Mouse (Mus musculus) small intestine, adult 2 months (tissue): ENCODE results near the gene Srcin1. TPM values are rescaled to one million over a fixed set of nuclear protein-coding genes. Genes with fewer than 3 reads are reported as not detected.

ENCODE experiments used
- H3K27ac ChIP-seq: fragments of 200-500 bp; 2 replicates; pipeline ENCODE4 v1.5.1; 2012; ENCODE audit warnings: low read depth, low read length, control low read depth, inconsistent platforms; ENCODE audit not compliant: insufficient read depth
- H3K27me3 ChIP-seq: fragments of 200-500 bp; 2 replicates; pipeline ENCODE4 v1.6.1; 2012; ENCODE audit warnings: mild to moderate bottlenecking, moderate library complexity, low read length, inconsistent platforms; ENCODE audit not compliant: control insufficient read depth, insufficient read depth
- H3K36me3 ChIP-seq: fragments of 200-500 bp; 2 replicates; pipeline ENCODE4 v1.6.1; 2012; ENCODE audit warnings: mild to moderate bottlenecking, low read length, control low read depth, inconsistent platforms; ENCODE audit not compliant: control insufficient read depth, insufficient read depth
- H3K4me1 ChIP-seq: fragments of 200-500 bp; 2 replicates; pipeline ENCODE4 v1.6.1; 2012; ENCODE audit warnings: low read length, inconsistent platforms, mixed read lengths; ENCODE audit not compliant: control insufficient read depth, insufficient read depth, insufficient read length
- H3K4me3 ChIP-seq: fragments of 200-500 bp; 2 replicates; pipeline ENCODE4 v1.5.1; 2012; ENCODE audit warnings: low read depth, mild to moderate bottlenecking, control low read depth, inconsistent platforms, low read length, moderate library complexity
- CTCF ChIP-seq: fragments of 200-500 bp; IDR thresholded peaks from 2 replicates; pipeline ENCODE4 v1.5.1; 2012; ENCODE audit warnings: low read depth, mild to moderate bottlenecking, control low read depth, inconsistent platforms, low read length, moderate library complexity, mixed read lengths; ENCODE audit not compliant: insufficient replicate concordance, insufficient read length; ENCODE audit errors: extremely low read depth
- POLR2A ChIP-seq: fragments of 200-500 bp; IDR thresholded peaks from 2 replicates; pipeline ENCODE4 v1.6.1; 2012; ENCODE audit warnings: low read depth, mild to moderate bottlenecking, control low read depth, inconsistent platforms, low read length, moderate library complexity
- WGBS: fragments of 180-500 bp; shearing (Covaris S2); methylation state at CpG from one replicate; pipeline ENCODE4 v1.1.7; 2018; 5-methylcytosine and 5-hydroxymethylcytosine counted together
- polyA plus RNA-seq: library from polyadenylated mRNA; depleted of rRNA; stranded (reverse); fragments of >200 nt; gene quantifications from 2 replicates; pipeline ENCODE4 v1.2.3, GENCODE M21; 2012

Srcin1 gene
- polyA plus RNA-seq, 1 experiment: 0.53 TPM

DNA sequence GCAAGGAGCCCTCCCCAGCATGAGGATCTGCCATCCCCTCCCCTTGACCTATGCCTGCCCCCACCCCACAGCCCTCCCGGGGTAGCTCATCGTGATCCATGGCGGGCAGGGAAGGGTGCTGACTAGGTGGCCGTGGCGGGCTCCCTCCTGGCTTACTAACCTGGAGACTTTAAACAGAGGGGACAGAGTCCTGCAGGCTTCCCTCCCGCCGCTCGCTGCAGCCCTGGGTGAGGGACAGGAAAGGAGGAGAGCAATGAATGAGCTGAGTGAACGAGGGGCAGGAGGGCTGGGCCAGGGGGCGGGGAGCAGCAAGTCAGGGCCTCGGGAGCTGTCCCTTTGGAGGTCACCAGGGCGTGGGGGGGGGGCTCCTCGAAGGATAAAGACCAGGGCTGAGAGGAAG is 9.4 kb downstream of the Srcin1 start:
- WGBS: 7% methylated on average over 13 of the region's 13 CpGs
- Histone ChIP-seq H3K4me3 (no peak overlapping the region), H3K4me1 (no peaks in the 10 kb centered on the region), H3K36me3 (no peaks in the 10 kb centered on the region), H3K27ac (no peak overlapping the region), H3K27me3 (peaks cover 28% of the 10 kb centered on the region)
- no peak for TF ChIP-seq POLR2A
- no peak for TF ChIP-seq CTCF

DNA sequence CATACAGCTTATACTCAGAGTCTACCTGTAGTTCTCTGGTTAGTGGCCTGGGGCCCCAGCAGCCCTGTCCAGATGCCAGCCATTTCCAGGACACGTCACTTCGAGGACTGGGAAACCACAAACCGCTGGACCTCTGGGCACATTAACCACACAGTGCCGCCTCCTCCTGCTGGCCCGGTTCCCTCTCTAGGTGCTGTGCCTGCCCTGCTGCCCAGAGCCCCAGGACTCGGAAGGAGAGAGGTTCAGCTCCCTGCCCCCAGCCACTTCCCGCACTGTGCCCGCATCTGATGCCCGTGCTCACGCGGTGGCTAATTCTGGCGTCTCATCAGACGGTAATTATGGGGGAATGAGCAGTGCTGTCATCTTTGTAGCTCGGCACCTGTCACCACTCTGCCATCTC is 12.3 kb downstream of the Srcin1 start:
- no peak overlapping the region for H3K4me3 ChIP-seq
- no peaks in the 10 kb centered on the region for H3K4me1 ChIP-seq
- WGBS: 59% methylated on average over 14 of the region's 14 CpGs

DNA sequence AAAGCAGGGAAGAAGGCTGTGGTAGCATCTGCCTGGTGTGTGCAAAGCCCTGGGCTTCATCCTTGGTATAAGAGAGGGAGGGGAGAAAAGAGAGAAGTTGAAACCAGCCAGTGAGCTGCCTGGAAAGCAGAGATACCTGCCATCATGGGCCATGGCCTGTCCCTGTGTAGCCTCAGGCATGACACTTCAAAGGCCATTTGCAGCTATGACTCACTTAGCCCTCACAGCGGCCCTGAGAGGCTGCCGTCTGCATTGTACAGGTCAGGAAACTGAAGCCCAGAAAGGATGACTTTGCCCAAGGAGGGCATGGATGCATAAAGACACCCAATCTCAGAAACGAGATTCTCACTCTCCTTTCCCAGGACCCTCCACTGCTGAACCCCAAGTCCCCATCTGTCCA is 13.4 kb downstream of the Srcin1 start:
- Histone ChIP-seq H3K36me3 (no peaks in the 10 kb centered on the region), H3K4me1 (no peaks in the 10 kb centered on the region), H3K27ac (no peak overlapping the region), H3K4me3 (no peak overlapping the region), H3K27me3 (peaks cover 23% of the 10 kb centered on the region)
- whole genome bisulfite sequencing: 51% methylated on average over 3 of the region's 3 CpGs
- no peak for TF ChIP-seq CTCF
- TF ChIP-seq POLR2A: no peak

More for the DNA sequence above, 12.3 kb downstream of the Srcin1 start:
- no peak for TF ChIP-seq CTCF
- no peak for TF ChIP-seq POLR2A
- H3K27me3 ChIP-seq: peaks cover 28% of the 10 kb centered on the region
- H3K27ac ChIP-seq: no peak overlapping the region
- H3K36me3 ChIP-seq: no peaks in the 10 kb centered on the region

DNA sequence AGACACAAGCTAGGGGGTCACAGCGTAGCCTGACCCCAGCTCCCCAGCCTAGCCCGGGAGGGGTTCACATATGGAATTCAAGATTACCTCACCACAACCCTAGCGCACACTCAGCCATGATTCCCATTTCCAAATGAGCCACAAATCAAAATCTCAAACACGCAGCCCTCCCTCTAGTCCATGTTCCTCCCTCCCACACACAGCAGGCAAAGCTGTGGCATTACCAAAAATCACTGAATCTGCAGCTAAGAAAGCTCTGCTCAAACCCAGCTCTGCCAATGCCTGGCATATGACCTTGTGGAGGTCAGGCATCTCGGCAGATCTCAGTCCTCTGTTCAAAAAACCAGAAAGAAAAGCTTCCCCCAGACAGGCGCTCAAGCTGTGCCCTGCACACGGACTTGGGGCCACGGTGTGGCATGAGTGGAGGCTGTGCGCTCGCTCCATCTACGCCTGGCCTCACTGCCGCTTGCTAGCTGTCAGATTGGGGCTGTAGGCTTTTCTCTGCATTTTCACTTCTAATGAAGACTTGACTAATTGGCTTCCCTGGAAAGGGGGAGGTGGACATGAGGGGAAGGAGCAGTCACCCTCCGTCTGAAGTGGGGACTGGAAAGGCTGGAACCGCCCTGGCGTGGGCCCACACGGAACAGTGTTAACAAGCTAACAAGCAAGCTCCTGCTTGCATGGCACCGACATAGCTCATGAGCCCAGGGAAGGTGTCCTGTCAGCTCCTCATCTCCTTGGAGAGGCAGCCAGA is 15.6 kb downstream of the Srcin1 start:
- 67% methylated on average over 17 of the region's 17 CpGs for WGBS
- no peak overlapping the region for H3K4me3 ChIP-seq
- TF ChIP-seq CTCF: no peak
- no peak for TF ChIP-seq POLR2A
- no peak overlapping the region for H3K27ac ChIP-seq
- peaks cover 11% of the 10 kb centered on the region; the same call in 1 of the 2 replicates for H3K27me3 ChIP-seq
- no peaks in the 10 kb centered on the region for H3K4me1 ChIP-seq
- H3K36me3 ChIP-seq: no peaks in the 10 kb centered on the region

DNA sequence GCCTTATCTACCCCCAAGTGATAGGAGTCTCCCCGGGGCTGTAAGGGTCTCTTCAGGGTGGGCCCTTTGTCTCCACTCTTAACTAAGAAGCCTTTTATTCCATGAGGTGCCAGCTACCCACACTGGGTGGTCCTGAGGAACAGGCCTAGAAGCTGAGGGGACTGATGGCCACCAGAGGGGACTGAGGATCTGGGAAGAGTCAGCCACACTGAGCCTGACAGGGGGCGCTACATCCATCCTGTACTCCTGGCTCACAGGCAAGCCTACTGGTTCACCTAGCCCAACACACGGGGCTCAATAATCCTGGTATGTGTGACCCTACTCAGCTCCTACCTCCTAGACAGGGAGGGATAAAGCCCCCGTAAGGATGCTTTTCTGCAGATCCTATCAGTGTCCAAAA is 16.4 kb downstream of the Srcin1 start:
- WGBS: 59% methylated on average over 4 of the region's 4 CpGs
- peaks cover 11% of the 10 kb centered on the region; the same call in 1 of the 2 replicates for H3K27me3 ChIP-seq
- H3K27ac ChIP-seq: no peak overlapping the region
- no peaks in the 10 kb centered on the region for H3K36me3 ChIP-seq
- TF ChIP-seq CTCF (no peak), POLR2A (no peak)
- peaks cover 4% of the 10 kb centered on the region; the same call in 1 of the 2 replicates for H3K4me1 ChIP-seq
- no peak overlapping the region for H3K4me3 ChIP-seq

DNA sequence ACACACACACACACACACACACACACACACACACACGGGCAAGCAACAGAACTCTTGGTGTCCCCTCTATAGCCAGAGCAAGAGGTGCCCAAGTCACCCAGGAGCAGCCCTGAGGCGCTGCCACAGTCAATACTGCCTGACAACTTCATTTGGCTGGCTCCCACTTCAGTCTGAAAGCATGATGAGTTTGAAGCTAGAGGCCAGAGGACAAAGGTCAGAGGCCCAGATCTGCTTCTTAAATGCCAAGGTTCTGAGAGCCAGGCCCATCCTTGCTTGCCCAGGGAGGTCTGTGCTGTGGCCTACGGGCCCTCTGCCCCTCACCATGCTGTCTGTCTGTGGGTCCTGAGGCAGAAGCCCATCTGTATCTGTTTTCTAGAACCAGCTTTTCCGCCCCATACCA is 18.1 kb downstream of the Srcin1 start:
- Histone ChIP-seq H3K36me3 (no peaks in the 10 kb centered on the region), H3K27me3 (no peaks in the 10 kb centered on the region), H3K27ac (no peak overlapping the region), H3K4me3 (no peak overlapping the region), H3K4me1 (peaks cover 4% of the 10 kb centered on the region; the same call in 1 of the 2 replicates)
- TF ChIP-seq CTCF (no peak), POLR2A (no peak)
- WGBS: 74% methylated on average over 4 of the region's 4 CpGs

DNA sequence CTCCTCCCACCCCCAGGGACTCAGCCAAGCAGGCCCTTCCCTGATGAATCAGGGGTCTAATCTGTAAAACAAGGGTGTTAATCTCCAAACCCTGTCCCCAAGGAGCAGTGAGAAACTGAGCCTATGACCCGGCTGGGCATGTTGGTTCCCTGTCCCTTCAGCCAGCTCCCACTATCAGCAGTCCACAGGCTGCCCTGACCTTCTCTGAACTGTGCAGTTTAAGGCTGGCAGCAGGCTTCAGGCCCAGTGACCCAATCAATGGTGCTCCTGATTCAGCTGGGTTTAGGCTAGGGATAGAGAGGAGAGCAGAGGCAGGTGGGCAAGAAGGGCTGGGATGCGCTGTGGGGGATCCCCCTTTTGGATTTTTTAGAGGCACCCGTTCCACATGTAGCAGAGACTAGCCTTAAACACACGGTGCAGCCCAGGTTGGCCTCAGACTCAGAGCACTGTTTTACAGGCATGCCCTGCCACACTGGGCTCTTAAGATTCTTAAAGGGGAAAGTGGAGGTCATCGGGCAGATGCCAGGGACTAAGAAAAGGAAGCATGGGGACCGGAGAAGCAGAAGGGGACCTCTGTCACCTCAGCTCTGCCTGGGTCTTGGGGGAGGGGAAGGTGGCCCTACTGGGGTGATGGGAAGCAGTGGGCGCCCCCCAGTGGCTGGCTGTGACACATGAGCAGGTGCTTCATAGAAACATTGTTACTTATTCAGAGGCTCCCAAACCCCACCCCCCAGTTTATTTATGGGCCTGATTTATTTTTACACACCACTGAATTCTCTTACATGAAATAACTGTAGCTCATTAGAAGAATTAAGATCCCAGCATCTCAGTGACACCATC is 19.2 kb downstream of the Srcin1 start:
- Histone ChIP-seq H3K27ac (no peak overlapping the region), H3K36me3 (no peaks in the 10 kb centered on the region), H3K27me3 (peaks cover 2% of the 10 kb centered on the region; the same call in 1 of the 2 replicates), H3K4me3 (no peak overlapping the region), H3K4me1 (peaks cover 4% of the 10 kb centered on the region; the same call in 1 of the 2 replicates)
- WGBS: 48% methylated on average over 7 of the region's 7 CpGs
- TF ChIP-seq CTCF (peak; percentile 61; the same call in 1 of the 2 replicates), POLR2A (no peak)
